Mouse (Mus musculus) ES-E14 (cell line): ENCODE results near the gene P3h1. TPM values are rescaled to one million over a fixed set of nuclear protein-coding genes. Genes with fewer than 3 reads are reported as not detected.
A peak's percentile ranks its signal among the peaks of the same experiment; 100 is the strongest.
"Not testable (repeated sequence)": the region's sequence is repeated elsewhere in the genome, so short reads cannot be mapped to it uniquely, and the experiment has no call there.

Source experiments
- DNase-seq: peaks from one replicate; pipeline ENCODE4 v3.0.0-alpha.2; 2013; ENCODE audit warnings: low read depth, low spot score
- H3K27ac ChIP-seq: 2 replicates; pipeline ENCODE4 v1.5.1; 2012; ENCODE audit warnings: low read depth, mild to moderate bottlenecking, low read length, moderate library complexity, mixed read lengths; ENCODE audit not compliant: poor library complexity, insufficient read depth, severe bottlenecking
- H3K36me3 ChIP-seq: 2 replicates; pipeline ENCODE4 v1.6.1; 2012; ENCODE audit warnings: mild to moderate bottlenecking, low read length, moderate library complexity, mixed read lengths; ENCODE audit not compliant: control insufficient read depth, poor library complexity, insufficient read depth, severe bottlenecking
- H3K4me1 ChIP-seq, 2 experiments: fragments of 150-350 bp in 1 of 2; sonication (generic) in 1 of 2; 2 replicates each; pipeline ENCODE4 v1.6.1; 2012; ENCODE audit warnings: low read length in 2 of 2, mild to moderate bottlenecking in 1 of 2, mixed read lengths in 1 of 2; ENCODE audit not compliant: control insufficient read depth in 2 of 2, insufficient read depth in 2 of 2, poor library complexity in 1 of 2
- H3K4me3 ChIP-seq, 2 experiments: fragments of 150-350 bp in 1 of 2; sonication (generic) in 1 of 2; 2 replicates each; pipeline ENCODE4 v1.5.1; 2012; ENCODE audit warnings: low read length in 2 of 2, low read depth in 1 of 2, mild to moderate bottlenecking in 1 of 2, mixed read lengths in 1 of 2; ENCODE audit not compliant: insufficient read depth in 1 of 2, poor library complexity in 1 of 2, severe bottlenecking in 1 of 2
- H3K9ac ChIP-seq: 2 replicates; pipeline ENCODE4 v1.6.1; 2012; ENCODE audit warnings: low read depth, mild to moderate bottlenecking, low read length, mixed read lengths; ENCODE audit not compliant: poor library complexity, insufficient read depth, severe bottlenecking
- H3K9me3 ChIP-seq: fragments of 150-350 bp; sonication (generic); 2 replicates; pipeline ENCODE4 v1.6.1; 2012; ENCODE audit warnings: low read depth, mild to moderate bottlenecking, low read length; ENCODE audit not compliant: control insufficient read depth, insufficient read depth
- CHD2 ChIP-seq: IDR thresholded peaks from 2 replicates; pipeline ENCODE4 v1.6.1; 2014; ENCODE audit warnings: mild to moderate bottlenecking, low read depth, low read length, inconsistent platforms
- HCFC1 ChIP-seq: IDR thresholded peaks from 2 replicates; pipeline ENCODE4 v1.6.1; 2012; ENCODE audit warnings: low read length, inconsistent platforms, borderline replicate concordance; ENCODE audit not compliant: insufficient read depth
- MAFK ChIP-seq: IDR thresholded peaks from 2 replicates; pipeline ENCODE4 v1.6.1; 2014; ENCODE audit warnings: mild to moderate bottlenecking, low read depth, low read length, inconsistent platforms; ENCODE audit not compliant: insufficient read depth
- ZC3H11A ChIP-seq: IDR thresholded peaks from 2 replicates; pipeline ENCODE4 v1.6.1; 2012; ENCODE audit warnings: low read depth, mild to moderate bottlenecking, inconsistent platforms, low read length, borderline replicate concordance
- ZNF384 ChIP-seq: IDR thresholded peaks from 2 replicates; pipeline ENCODE4 v1.6.1; 2012; ENCODE audit warnings: low read depth, low read length, inconsistent platforms
- in situ Hi-C, 2 experiments: fragments of 600-800 bp; cut with MboI; formaldehyde crosslinking; loops; one replicate each; pipeline ENCODE4 v1.15.1; 2025; ENCODE audit warnings: low sequenced_read_pairs in 2 of 2, inconsistent platforms in 1 of 2; ENCODE audit not compliant: unreplicated experiment in 2 of 2
- total RNA-seq: library from RNA; depleted of rRNA; stranded (reverse); fragments of 300-350 nt; gene quantifications from 2 replicates; pipeline ENCODE4 v1.2.3, GENCODE M21; 2012

P3h1 gene
- total RNA-seq, 1 experiment, result 61.9 TPM

- no peaks in the 10 kb centered on the region for H3K36me3 ChIP-seq
- DNase-seq, result no peak
- no peak for TF ChIP-seq HCFC1
- TF ChIP-seq MAFK, result no peak
- no peak for TF ChIP-seq ZNF384
- TF ChIP-seq ZC3H11A, result no peak
- no peak for TF ChIP-seq CHD2
- H3K4me1 ChIP-seq, result peaks cover 0 to 14% of the 10 kb centered on the region in 2 experiments; a peak in 1 of 4 replicates
- H3K9ac ChIP-seq, result no peak overlapping the region
- no peak overlapping the region for H3K4me3 ChIP-seq
- no peak overlapping the region for H3K27ac ChIP-seq
- H3K9me3 ChIP-seq, result no peaks in the 10 kb centered on the region
- in situ Hi-C loops, result no loop called here
These were observed 30.7 kb downstream of the P3h1 start for GRCm38 (mm10) chr4:119263459-119263858.

- Histone ChIP-seq H3K4me1 (peaks cover 0 to 2% of the 10 kb centered on the region in 2 experiments; a peak in 1 of 4 replicates), H3K9ac (no peak overlapping the region), H3K9me3 (no peaks in the 10 kb centered on the region), H3K4me3 (no peak overlapping the region), H3K27ac (no peak overlapping the region), H3K36me3 (peaks cover 6% of the 10 kb centered on the region; the same call in 1 of the 2 replicates)
- DNase-seq, result no peak
- in situ Hi-C loops, result no loop called here
- no peak for TF ChIP-seq CHD2
These were observed 33.9 kb downstream of the P3h1 start for GRCm38 (mm10) chr4:119266606-119267005.

- H3K27ac ChIP-seq, result no peak overlapping the region
- no peak overlapping the region for H3K4me3 ChIP-seq
- H3K9ac ChIP-seq, result no peak overlapping the region
- no peaks in the 10 kb centered on the region for H3K4me1 ChIP-seq
- no peak for DNase-seq
- TF ChIP-seq HCFC1, result no peak
- TF ChIP-seq ZNF384, result no peak
- TF ChIP-seq CHD2, result no peak
- TF ChIP-seq ZC3H11A, result no peak
- no peak for TF ChIP-seq MAFK
- H3K9me3 ChIP-seq, result no peaks in the 10 kb centered on the region
- H3K36me3 ChIP-seq, result peaks cover 35% of the 10 kb centered on the region
- in situ Hi-C loops, result no loop called here
These were observed 41.9 kb downstream of the P3h1 start for GRCm38 (mm10) chr4:119274627-119275026.

- Histone ChIP-seq H3K9ac (no peak overlapping the region), H3K27ac (no peak overlapping the region), H3K4me3 (no peak overlapping the region), H3K36me3 (peaks cover 37% of the 10 kb centered on the region), H3K9me3 (no peaks in the 10 kb centered on the region), H3K4me1 (no peaks in the 10 kb centered on the region)
- in situ Hi-C loops, result no loop called here
- DNase-seq, result no peak
- TF ChIP-seq CHD2 (peak; percentile 59; the same call in 1 of the 2 replicates), ZC3H11A (no peak)
These were observed 42.5 kb downstream of the P3h1 start for GRCm38 (mm10) chr4:119275226-119275625.

GRCm38 (mm10) chr4:119275726-119276125 is 43.0 kb downstream of the P3h1 start:
- Histone ChIP-seq H3K9me3 (no peaks in the 10 kb centered on the region), H3K4me3 (no peak overlapping the region), H3K9ac (no peak overlapping the region), H3K27ac (no peak overlapping the region), H3K36me3 (peaks cover 39% of the 10 kb centered on the region), H3K4me1 (no peaks in the 10 kb centered on the region)
- in situ Hi-C loops, result no loop called here
- DNase-seq, result no peak
- TF ChIP-seq ZC3H11A, result no peak
- TF ChIP-seq HCFC1, result no peak
- TF ChIP-seq MAFK, result no peak
- peak; percentile 80; the same call in 1 of the 2 replicates for TF ChIP-seq ZNF384

GRCm38 (mm10) chr4:119278784-119279183 is 46.1 kb downstream of the P3h1 start:
- H3K27ac ChIP-seq, in situ Hi-C loops, DNase-seq, H3K4me1 ChIP-seq, H3K9me3 ChIP-seq, H3K9ac ChIP-seq, H3K4me3 ChIP-seq: not testable (repeated sequence)
- peaks cover 54% of the 10 kb centered on the region for H3K36me3 ChIP-seq
